Mouse (Mus musculus) spleen, adult 2 months (tissue): Measurements from ENCODE around the gene Egfem1.

Experiments
- CTCF ChIP-seq: fragments of 200-500 bp; IDR thresholded peaks from 2 replicates; pipeline ENCODE4 v1.5.1; 2011; ENCODE audit warnings: mild to moderate bottlenecking, inconsistent platforms; ENCODE audit not compliant: insufficient read depth, insufficient read length, insufficient replicate concordance; ENCODE audit errors: extremely low read depth
- POLR2A ChIP-seq: fragments of 200-500 bp; IDR thresholded peaks from 2 replicates; pipeline ENCODE4 v1.6.1; 2011; ENCODE audit warnings: low read depth, low read length, inconsistent platforms

GRCm38 (mm10) chr3:29544056-29544455 is 462.2 kb downstream of the Egfem1 start:
- TF ChIP-seq POLR2A (no peak), CTCF (no peak)
